Mouse (Mus musculus): Measurements from ENCODE around the gene Klhl2. TPM values are rescaled to one million over a fixed set of nuclear protein-coding genes. Genes with fewer than 3 reads are reported as not detected.
A peak's percentile ranks its signal among the peaks of the same experiment; 100 is the strongest.

The Klhl2 gene
- total and polyA plus RNA-seq, 3 experiments = 11.5 to 12.1 TPM; not detected in 1

DNA sequence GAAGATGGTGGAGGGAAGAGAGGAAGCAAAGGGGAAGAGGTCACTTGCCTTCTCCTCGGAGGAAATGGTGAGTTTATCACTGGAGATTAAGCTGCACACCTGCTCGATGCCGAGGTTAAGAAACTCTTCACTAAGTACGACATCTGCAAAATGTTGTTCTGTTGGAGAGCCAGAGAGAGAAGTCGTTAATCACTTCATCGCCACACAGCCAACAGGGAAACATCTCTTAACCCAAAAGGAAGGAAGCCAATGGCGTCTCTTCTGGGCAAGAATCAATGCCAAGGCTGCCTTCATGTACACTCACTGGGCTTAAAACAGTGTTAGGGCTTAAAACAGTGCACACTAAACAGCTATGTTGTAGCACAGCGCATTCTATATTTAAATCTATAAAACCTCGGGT lies 85.7 kb downstream of the Klhl2 start:
- Histone ChIP-seq H3K9ac (ENCODE audit: control insufficient read depth, low read depth, low read length, poor library complexity, severe bottlenecking) (no peak overlapping the region), H3K36me3 (ENCODE audit: control insufficient read depth in 1 of 2, insufficient read depth in 2 of 2, low read length in 2 of 2) (peaks cover 0 to 2% of the 10 kb centered on the region in 2 experiments; a peak in 1 of 4 replicates), H3K79me2 (ENCODE audit: control insufficient read depth, insufficient read depth, low read length, poor library complexity) (no peaks in the 10 kb centered on the region), H3K27ac (ENCODE audit: control insufficient read depth, low read depth, low read length) (no peak overlapping the region), H3K4me1 (ENCODE audit: control insufficient read depth in 1 of 2, insufficient read depth in 2 of 2, low read length in 2 of 2) (no peaks in the 10 kb centered on the region), H3K9me3 (replicated peaks; ENCODE audit: insufficient read depth, low read length) (no peaks in the 10 kb centered on the region), H3K27me3 (ENCODE audit: control insufficient read depth in 1 of 2, insufficient read depth in 2 of 2, low read length in 2 of 2) (no peaks in the 10 kb centered on the region), H3K4me3 (ENCODE audit: control insufficient read depth in 1 of 2, insufficient read depth in 1 of 2, low read depth in 2 of 2, low read length in 2 of 2) (no peak overlapping the region)
- no peak for TF ChIP-seq TBP (IDR thresholded peaks at IDR 0.05; ENCODE audit: low read depth, low read length)
- TF ChIP-seq EP300 (IDR thresholded peaks at IDR 0.05; ENCODE audit: low read depth in 1 of 2, low read length in 2 of 2) = no peak
- TF ChIP-seq BHLHE40 (IDR thresholded peaks at IDR 0.05; ENCODE audit: borderline replicate concordance, low read depth, low read length) = no peak
- no peak for TF ChIP-seq TCF12 (IDR thresholded peaks at IDR 0.05; ENCODE audit: low read depth, low read length)
- TF ChIP-seq CHD2 (IDR thresholded peaks at IDR 0.05; ENCODE audit: low read length) = no peak
- TF ChIP-seq ZC3H11A (IDR thresholded peaks at IDR 0.05; ENCODE audit: low read depth, low read length) = no peak
- no peak for TF ChIP-seq CHD1 (IDR thresholded peaks at IDR 0.05; ENCODE audit: low read depth, low read length)
- no peak for TF ChIP-seq RCOR1 (IDR thresholded peaks at IDR 0.05; ENCODE audit: low read depth, low read length)
- TF ChIP-seq MXI1 (IDR thresholded peaks at IDR 0.05; ENCODE audit: low read depth, low read length) = no peak
- TF ChIP-seq SMC3 (IDR thresholded peaks at IDR 0.05; ENCODE audit: low read depth, low read length) = no peak
- TF ChIP-seq MEF2A (IDR thresholded peaks at IDR 0.05; ENCODE audit: extremely low read depth, insufficient replicate concordance, low read depth, low read length, poor library complexity, severe bottlenecking) = no peak
- peak; percentile 31 for DNase-seq (ENCODE audit: low read depth, low spot score)

DNA sequence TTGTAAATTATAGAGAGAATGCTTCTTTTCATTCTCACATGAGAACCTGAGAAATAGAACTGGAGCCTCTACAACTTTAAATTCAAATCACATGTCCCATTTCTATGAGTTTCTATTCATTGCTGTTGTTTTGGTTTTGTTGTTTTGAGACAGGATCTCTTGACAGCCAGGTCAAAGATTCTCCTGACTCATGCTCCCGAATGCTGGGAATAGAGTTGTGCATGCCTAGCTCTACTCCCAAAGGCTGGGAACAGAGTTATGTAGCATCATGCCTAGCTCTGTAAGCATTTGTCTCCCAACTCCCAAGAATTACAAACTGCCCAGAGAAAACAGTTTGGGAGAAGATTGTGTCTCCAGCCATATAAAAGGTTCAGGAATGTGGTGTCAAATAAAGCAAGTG lies 87.1 kb downstream of the Klhl2 start:
- Histone ChIP-seq H3K9ac (ENCODE audit: control insufficient read depth, low read depth, low read length, poor library complexity, severe bottlenecking) (no peak overlapping the region), H3K4me1 (ENCODE audit: control insufficient read depth in 1 of 2, insufficient read depth in 2 of 2, low read length in 2 of 2) (no peaks in the 10 kb centered on the region), H3K27ac (ENCODE audit: control insufficient read depth, low read depth, low read length) (no peak overlapping the region), H3K4me3 (ENCODE audit: control insufficient read depth in 1 of 2, insufficient read depth in 1 of 2, low read depth in 2 of 2, low read length in 2 of 2) (no peak overlapping the region), H3K79me2 (ENCODE audit: control insufficient read depth, insufficient read depth, low read length, poor library complexity) (no peaks in the 10 kb centered on the region), H3K27me3 (ENCODE audit: control insufficient read depth in 1 of 2, insufficient read depth in 2 of 2, low read length in 2 of 2) (no peaks in the 10 kb centered on the region), H3K9me3 (replicated peaks; ENCODE audit: insufficient read depth, low read length) (no peaks in the 10 kb centered on the region), H3K36me3 (ENCODE audit: control insufficient read depth in 1 of 2, insufficient read depth in 2 of 2, low read length in 2 of 2) (peaks cover 0 to 2% of the 10 kb centered on the region in 2 experiments; a peak in 1 of 4 replicates)
- TF ChIP-seq UBTF (IDR thresholded peaks at IDR 0.05; ENCODE audit: borderline replicate concordance, insufficient read depth, low read depth, low read length) = no peak
- TF ChIP-seq ZMIZ1 (IDR thresholded peaks at IDR 0.05; ENCODE audit: low read depth, low read length) = no peak
- no peak for TF ChIP-seq USF1 (IDR thresholded peaks at IDR 0.05; ENCODE audit: low read depth, low read length)
- no peak for TF ChIP-seq JUND (IDR thresholded peaks at IDR 0.05; ENCODE audit: low read depth, low read length)
- TF ChIP-seq POLR2A (IDR thresholded peaks at IDR 0.05; ENCODE audit: control insufficient read depth in 1 of 2, insufficient read depth in 1 of 2, low read depth in 1 of 2, low read length in 2 of 2, poor library complexity in 1 of 2) = no peak
- TF ChIP-seq ZNF384 (IDR thresholded peaks at IDR 0.05; ENCODE audit: low read depth, low read length) = no peak
- no peak for TF ChIP-seq MAFK (IDR thresholded peaks at IDR 0.05; ENCODE audit: borderline replicate concordance, low read depth, low read length)
- no peak for TF ChIP-seq RCOR1 (IDR thresholded peaks at IDR 0.05; ENCODE audit: low read depth, low read length)
- TF ChIP-seq GABPA (IDR thresholded peaks at IDR 0.05; ENCODE audit: low read depth, low read length) = no peak
- no peak for TF ChIP-seq USF2 (IDR thresholded peaks at IDR 0.05; ENCODE audit: borderline replicate concordance in 1 of 2, insufficient read depth in 1 of 2, low read depth in 1 of 2, low read length in 2 of 2)
- no peak for TF ChIP-seq GATA1 (IDR thresholded peaks at IDR 0.05; ENCODE audit: low read depth, low read length)
- TF ChIP-seq ETS1 (IDR thresholded peaks at IDR 0.05; ENCODE audit: low read depth, low read length) = no peak
- TF ChIP-seq ZC3H11A (IDR thresholded peaks at IDR 0.05; ENCODE audit: low read depth, low read length) = no peak
- no peak for TF ChIP-seq POLR2AphosphoS2 (IDR thresholded peaks at IDR 0.05; ENCODE audit: low read length)
- no peak for TF ChIP-seq RAD21 (IDR thresholded peaks at IDR 0.05; ENCODE audit: low read depth, low read length)
- no peak for DNase-seq (ENCODE audit: low read depth, low spot score)
